Mouse (Mus musculus) lung, adult 2 months (tissue): ENCODE measurements around the gene Tex19.2. TPM values are rescaled to one million over a fixed set of nuclear protein-coding genes. Genes with fewer than 3 reads are reported as not detected.
A peak's percentile ranks its signal among the peaks of the same experiment; 100 is the strongest.

ENCODE experiments used
- DNase-seq: peaks from one replicate; pipeline ENCODE4 v3.0.0; 2022
- H3K4me1 ChIP-seq: fragments of 200-500 bp; 2 replicates; pipeline ENCODE4 v1.6.1; 2011; ENCODE audit warnings: low read length; ENCODE audit not compliant: control insufficient read depth, insufficient read depth
- H3K4me3 ChIP-seq: fragments of 200-500 bp; replicated peaks from 2 replicates; pipeline ENCODE3; 2011; ENCODE audit warnings: low read depth, mild to moderate bottlenecking, control low read depth, low read length; ENCODE audit errors: extremely low read depth
- CTCF ChIP-seq: fragments of 200-500 bp; IDR thresholded peaks from 2 replicates; pipeline ENCODE4 v1.5.1; 2011; ENCODE audit warnings: mild to moderate bottlenecking, low read length, control low read depth; ENCODE audit not compliant: insufficient read depth
- POLR2A ChIP-seq: fragments of 200-500 bp; IDR thresholded peaks from 2 replicates; pipeline ENCODE4 v1.6.1; 2011; ENCODE audit warnings: low read depth, mild to moderate bottlenecking, control low read depth, low read length, borderline replicate concordance; ENCODE audit errors: extremely low read depth
- WGBS: fragments of 180-500 bp; shearing (Covaris S2); methylation state at CpG from one replicate; pipeline ENCODE4 v1.1.7; 2018; 5-methylcytosine and 5-hydroxymethylcytosine counted together
- polyA plus RNA-seq: library from polyadenylated mRNA; depleted of rRNA; stranded (reverse); fragments of >200 nt; gene quantifications from 2 replicates; pipeline ENCODE4 v1.2.3, GENCODE M21; 2012; rRNA removed

Gene Tex19.2
- not detected in 2 replicates for polyA plus RNA-seq

DNA sequence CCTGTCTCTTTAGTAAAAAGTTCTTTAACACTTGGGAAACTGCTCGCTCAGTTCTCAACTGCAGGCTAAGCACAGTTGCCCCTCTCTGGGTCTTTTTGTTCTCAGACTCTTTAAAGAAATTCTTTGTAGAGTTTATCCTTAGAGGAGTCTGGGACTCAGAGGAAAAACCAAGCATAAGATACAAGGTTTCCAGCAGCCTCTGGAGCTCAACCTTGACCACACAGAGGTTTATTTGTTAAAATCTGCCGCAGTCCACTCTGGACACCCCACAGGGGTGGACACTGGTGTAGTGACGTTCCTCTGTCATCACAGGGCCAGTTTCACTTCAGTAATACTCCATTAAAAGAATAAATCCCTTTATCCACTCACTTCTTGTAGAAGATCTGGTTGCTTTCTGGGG is at the start of gene Tex19.2:
Tex19.2 (minus strand) TSS at position 101 of the 400 bp plus-strand sequence.
- WGBS = 83% methylated on average over 3 of the region's 3 CpGs
- Histone ChIP-seq H3K4me1 (no peaks in the 10 kb centered on the region), H3K4me3 (no peak within 1 kb of the TSS)
- no peak for DNase-seq
- TF ChIP-seq POLR2A (no peak), CTCF (no peak)

DNA sequence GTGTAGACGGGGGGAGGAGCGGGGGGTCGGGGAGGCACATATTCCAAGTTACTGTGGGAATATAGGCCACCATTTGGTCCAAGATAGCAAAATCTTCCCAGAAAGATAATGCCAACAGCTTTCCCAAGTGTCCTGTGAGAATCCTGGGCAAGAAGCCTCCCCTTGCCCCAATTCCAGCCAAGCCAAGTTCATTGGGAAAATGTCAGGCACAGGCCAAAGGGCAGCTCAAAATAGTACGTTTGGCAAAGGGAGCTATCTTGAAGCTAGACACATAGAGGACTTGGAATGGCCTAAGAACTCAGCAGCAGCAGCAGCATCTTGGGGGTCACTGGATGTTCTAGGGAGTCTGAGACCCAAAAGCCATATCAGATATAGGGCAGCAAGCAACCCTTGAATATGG is 45.3 kb upstream of the Tex19.2 start:
- H3K4me3 ChIP-seq = no peak overlapping the region
- WGBS = 78% methylated on average over 4 of the region's 4 CpGs
- DNase-seq = no peak
- TF ChIP-seq CTCF = no peak
- TF ChIP-seq POLR2A = no peak
- no peaks in the 10 kb centered on the region for H3K4me1 ChIP-seq

DNA sequence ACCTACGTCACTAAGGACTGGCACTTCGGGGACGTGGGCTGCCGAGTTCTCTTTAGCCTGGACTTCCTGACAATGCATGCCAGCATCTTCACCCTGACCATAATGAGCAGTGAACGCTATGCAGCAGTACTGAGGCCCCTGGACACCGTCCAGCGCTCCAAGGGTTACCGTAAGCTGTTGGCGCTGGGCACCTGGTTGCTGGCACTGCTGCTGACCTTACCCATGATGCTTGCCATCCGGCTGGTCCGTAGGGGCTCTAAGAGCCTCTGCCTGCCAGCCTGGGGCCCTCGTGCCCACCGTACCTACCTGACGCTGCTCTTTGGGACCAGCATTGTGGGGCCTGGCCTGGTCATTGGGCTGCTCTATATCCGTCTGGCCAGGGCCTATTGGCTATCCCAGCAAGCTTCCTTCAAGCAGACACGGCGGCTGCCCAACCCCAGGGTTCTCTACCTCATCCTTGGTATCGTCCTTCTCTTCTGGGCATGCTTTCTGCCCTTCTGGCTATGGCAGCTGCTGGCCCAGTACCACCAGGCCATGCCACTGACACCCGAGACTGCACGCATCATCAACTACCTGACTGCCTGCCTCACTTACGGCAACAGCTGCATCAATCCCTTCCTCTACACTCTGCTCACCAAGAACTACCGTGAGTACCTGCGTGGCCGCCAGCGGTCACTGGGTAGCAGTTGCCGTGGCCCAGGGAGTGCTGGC is 42.3 kb upstream of the Tex19.2 start:
- 92% methylated on average over 26 of the region's 26 CpGs for WGBS
- Histone ChIP-seq H3K4me3 (no peak overlapping the region), H3K4me1 (peaks cover 3% of the 10 kb centered on the region)
- DNase-seq = no peak
- TF ChIP-seq CTCF = no peak
- no peak for TF ChIP-seq POLR2A

DNA sequence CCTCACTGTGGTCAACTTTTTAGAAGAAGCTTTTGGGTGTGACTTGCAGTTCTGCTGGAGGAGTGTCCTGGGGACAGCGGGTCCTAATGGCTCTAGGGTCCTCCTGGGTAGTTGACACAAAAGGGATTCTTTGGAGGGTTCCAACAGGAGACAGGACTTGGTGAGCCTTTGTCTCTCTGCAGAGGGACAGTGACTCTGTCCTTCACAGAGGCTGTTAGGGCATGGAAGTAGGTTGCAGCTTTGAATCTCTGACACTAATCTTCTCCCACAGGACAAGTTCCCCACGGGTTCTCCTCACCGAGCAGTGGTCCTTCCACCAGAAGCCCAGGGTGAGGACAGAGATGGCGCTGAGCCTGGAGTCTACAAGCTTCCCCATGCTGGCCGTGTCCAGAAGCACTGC is 41.5 kb upstream of the Tex19.2 start, which contains the start of gene Uts2r:
Uts2r (plus strand) TSS at position 301 of the 400 bp plus-strand sequence.
- Histone ChIP-seq H3K4me3 (no peak within 1 kb of the TSS), H3K4me1 (peaks cover 3% of the 10 kb centered on the region)
- TF ChIP-seq POLR2A (no peak), CTCF (no peak)
- WGBS = 84% methylated on average over 5 of the region's 5 CpGs
- DNase-seq = no peak

DNA sequence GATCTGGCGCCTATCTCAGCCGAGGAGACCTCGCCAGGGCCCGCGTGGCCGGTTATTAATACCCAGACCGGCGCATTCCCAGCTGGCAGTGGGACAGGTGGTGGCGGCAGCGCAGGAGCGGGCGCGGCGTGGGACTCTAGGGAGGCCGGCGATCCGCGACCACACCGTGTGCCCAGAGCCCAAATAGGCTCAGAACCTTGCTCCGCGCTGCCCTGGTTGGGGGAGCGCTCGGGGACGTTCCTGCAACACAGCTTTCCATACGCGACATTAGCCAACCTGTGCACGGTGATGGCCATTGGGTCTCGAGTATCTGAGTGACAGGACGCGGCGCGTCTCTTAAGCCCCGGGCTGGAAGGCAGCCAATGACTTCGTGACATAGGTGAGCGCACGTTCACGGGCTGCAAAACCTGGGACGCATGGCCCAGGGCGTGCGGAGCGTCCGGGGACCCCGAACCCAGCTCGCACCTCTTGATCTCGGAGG is 38.0 kb upstream of the Tex19.2 start:
- no peak overlapping the region for H3K4me3 ChIP-seq

DNA sequence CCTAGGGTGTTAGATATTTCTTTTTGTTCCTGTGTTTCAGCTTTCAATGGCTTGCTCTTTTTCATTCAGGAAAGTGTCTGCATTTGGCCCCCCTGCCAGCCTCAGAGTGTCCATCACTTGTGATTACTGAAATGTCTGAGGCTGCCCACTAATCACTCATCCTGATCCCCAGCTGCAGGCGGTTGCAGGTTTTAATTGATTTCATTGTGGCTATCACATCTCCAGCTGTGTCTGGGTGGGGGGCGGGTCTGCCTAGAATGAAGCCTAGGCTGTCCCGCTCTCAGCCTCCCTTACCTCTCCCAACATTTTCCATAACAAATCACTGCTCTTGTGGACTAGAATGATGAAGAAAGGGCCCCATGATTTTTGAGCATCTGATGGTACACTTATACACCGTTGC is 35.7 kb upstream of the Tex19.2 start:
- no peak overlapping the region for H3K4me3 ChIP-seq
- TF ChIP-seq POLR2A = no peak
- no peak for TF ChIP-seq CTCF
- H3K4me1 ChIP-seq = peaks cover 3% of the 10 kb centered on the region
- DNase-seq = no peak
- WGBS = 47% methylated on average over 4 of the region's 4 CpGs

More for the DNA sequence above, 38.0 kb upstream of the Tex19.2 start:
- no peak for DNase-seq
- no peak for TF ChIP-seq POLR2A
- TF ChIP-seq CTCF = no peak
- H3K4me1 ChIP-seq = peaks cover 3% of the 10 kb centered on the region
- whole genome bisulfite sequencing = 3% methylated on average over 45 of the region's 45 CpGs

DNA sequence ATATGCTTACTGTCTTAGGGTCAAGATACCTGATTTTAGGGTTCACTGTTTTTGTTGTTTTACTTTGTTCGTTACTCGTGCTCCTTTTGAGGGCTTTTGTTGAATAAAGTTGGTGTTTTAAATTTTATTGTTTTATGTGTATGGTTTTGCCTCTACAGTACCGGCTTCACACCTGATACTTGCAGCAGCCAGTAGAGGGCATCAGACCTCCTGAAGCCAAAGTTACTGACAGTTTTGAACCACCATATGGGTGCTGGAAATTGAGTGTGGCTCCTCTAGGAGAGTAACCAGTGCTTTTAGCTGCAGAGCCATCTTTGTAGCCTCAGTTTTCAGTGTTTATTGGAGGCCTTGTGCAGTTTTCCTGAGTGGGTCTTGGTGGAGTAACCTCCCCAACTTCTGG is 29.7 kb upstream of the Tex19.2 start:
- TF ChIP-seq POLR2A (no peak), CTCF (no peak)
- Histone ChIP-seq H3K4me3 (no peak overlapping the region), H3K4me1 (no peaks in the 10 kb centered on the region)
- WGBS = 75% methylated on average over 3 of the region's 3 CpGs
- DNase-seq = no peak

DNA sequence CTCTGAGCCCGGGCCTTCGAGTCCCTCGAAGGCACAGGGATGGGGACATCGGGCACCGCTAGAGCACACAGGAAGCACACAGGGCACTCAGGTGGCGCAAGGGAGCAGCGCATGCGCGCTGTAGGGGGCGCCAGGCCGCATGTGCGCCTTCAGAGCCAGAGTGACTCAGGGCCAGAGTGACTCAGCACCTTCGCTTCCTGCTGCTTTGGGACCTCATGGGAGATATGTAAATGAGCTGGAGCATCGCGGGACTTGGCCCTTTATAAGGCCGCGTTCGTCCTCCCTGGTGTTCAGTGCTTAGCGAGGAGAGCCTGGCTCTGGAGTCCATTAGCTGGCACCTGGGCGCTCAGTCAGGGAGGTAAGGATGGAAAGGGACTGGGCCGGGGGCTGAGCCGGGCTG is 27.4 kb upstream of the Tex19.2 start, which contains the start of gene Tex19.1:
Tex19.1 (plus strand) TSS at position 279 of the 400 bp plus-strand sequence.
- WGBS = 89% methylated on average over 22 of the region's 22 CpGs
- TF ChIP-seq CTCF (no peak), POLR2A (no peak)
- no peaks in the 10 kb centered on the region for H3K4me1 ChIP-seq
- H3K4me3 ChIP-seq = no peak within 1 kb of the TSS
- DNase-seq = no peak

DNA sequence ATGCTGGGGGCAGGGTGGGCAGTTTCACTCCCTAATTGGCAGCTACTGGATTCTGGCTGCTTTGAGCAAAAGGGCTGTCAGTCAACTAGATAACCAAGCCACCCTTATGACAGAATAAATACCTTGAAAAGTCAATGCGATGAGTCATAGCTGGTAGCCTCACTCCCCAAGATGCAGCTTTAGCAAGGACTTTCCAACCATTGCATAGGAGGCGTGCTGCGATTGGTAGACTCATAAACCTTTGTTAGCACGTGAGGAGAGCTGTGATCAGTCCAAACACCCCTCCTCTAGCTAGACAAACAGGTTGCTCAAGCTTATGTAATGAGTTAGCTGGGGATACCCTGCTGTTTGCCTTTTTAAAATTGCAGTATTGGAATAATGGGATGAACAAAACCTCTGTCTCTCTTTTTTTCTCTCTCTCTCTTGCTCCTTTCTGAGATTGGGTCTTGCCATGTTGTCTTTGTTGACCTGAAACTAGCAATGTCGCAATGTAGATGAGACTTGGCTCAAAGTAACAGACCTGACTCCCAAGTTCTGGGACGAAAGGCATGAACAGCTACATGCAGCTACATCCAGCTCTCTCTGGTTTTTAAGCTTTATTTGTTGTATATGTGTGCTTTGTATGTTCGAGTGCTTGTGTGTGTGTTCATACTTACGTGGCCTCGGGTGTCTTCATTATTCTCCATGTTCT is 25.0 kb upstream of the Tex19.2 start:
- Histone ChIP-seq H3K4me3 (no peak overlapping the region), H3K4me1 (no peaks in the 10 kb centered on the region)
- TF ChIP-seq POLR2A (no peak), CTCF (no peak)
- DNase-seq = no peak
- 71% methylated on average over 9 of the region's 9 CpGs for WGBS

DNA sequence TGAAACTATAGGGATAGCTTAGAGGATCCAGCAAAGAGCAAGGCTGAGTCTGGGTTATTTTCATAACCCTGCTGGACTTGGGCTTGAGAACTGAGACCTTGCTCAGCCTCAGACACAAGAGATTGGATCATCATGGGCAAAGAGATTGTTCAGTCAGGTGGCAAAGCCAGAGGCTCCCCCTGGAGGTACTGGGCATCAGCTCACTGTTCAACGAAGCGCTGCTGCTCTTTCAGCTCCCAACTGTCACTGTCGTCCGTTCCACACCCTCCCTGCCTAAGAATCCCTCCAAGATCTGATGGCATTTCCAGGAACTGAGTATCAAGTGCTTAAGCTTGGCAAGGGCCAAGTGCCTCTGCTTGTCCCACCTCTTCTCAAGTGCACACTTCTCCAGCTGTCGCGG is 20.3 kb upstream of the Tex19.2 start:
- 35% methylated on average over 6 of the region's 6 CpGs for WGBS
- DNase-seq = peak; percentile 8

More for the DNA sequence above, 20.3 kb upstream of the Tex19.2 start:
- no peak overlapping the region for H3K4me3 ChIP-seq
- no peaks in the 10 kb centered on the region for H3K4me1 ChIP-seq
- TF ChIP-seq CTCF (peak; percentile 32; the same call in 1 of the 2 replicates), POLR2A (no peak)
